In the genomic region with DNA sequence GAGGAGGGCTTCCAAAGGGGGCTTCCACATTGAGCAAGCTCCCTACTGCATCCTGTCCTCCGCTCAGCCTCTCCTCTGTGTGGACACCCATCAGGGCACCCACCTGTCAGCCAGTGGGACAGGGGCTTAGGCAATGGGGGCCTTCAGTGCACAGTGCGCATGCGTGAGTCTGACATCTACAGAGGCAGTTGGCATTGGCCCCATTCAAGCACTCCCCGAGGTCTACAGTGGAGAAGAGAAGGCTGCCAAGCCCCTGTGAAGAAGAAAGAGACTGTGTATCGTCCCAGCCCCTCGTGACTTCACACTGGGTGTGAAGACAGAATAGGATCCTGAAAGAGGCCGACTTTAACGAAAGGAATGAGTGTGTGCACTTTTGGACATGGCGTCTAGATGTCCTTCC, we compare ENCODE assay signal across 8 mouse cellular contexts. TPM values are rescaled to one million over a fixed set of nuclear protein-coding genes. Genes with fewer than 3 reads are reported as not detected.
DNase-seq lines count a peak whose midpoint lies in the region; ATAC-seq and TF ChIP-seq lines count a peak whose summit lies in the region.

No protein-coding gene starts in this region.

- peaks cover 2% of the 10 kb centered on the region; the same call in 1 of the 2 replicates for H3K4me1 ChIP-seq in hindbrain, postnatal 0 days (ENCODE audit: insufficient read depth, low read length)
- H3K4me1 ChIP-seq in hindbrain, embryonic 10.5 days (replicated peaks) = peaks cover 17% of the 10 kb centered on the region
- H3K4me1 ChIP-seq in neural tube, embryonic 15.5 days = peaks cover 10% of the 10 kb centered on the region; the same call in 1 of the 2 replicates
- no peaks in the 10 kb centered on the region for H3K4me1 ChIP-seq in thymus, adult 2 months (replicated peaks; ENCODE audit: control insufficient read depth, insufficient read depth, low read length)

- peak overlapping the region; percentile 39; the same call in 1 of the 2 replicates for H3K4me2 ChIP-seq in hindbrain, postnatal 0 days (ENCODE audit: low read depth, low read length)
- H3K4me2 ChIP-seq in neural tube, embryonic 15.5 days = no peak overlapping the region

- H3K36me3 ChIP-seq in hindbrain, postnatal 0 days (ENCODE audit: insufficient read depth, low read length) = no peaks in the 10 kb centered on the region
- no peaks in the 10 kb centered on the region for H3K36me3 ChIP-seq in hindbrain, embryonic 10.5 days
- H3K36me3 ChIP-seq in neural tube, embryonic 15.5 days = no peaks in the 10 kb centered on the region
- no peaks in the 10 kb centered on the region for H3K36me3 ChIP-seq in thymus, adult 2 months (ENCODE audit: control insufficient read depth, insufficient read depth, low read length)

- TF ChIP-seq CTCF in hindbrain, postnatal 0 days (IDR thresholded peaks at IDR 0.05; ENCODE audit: low read depth) = no peak
- no peak for TF ChIP-seq CTCF in thymus, adult 2 months (IDR thresholded peaks at IDR 0.05; ENCODE audit: borderline replicate concordance, control insufficient read depth, extremely low read depth, insufficient read depth, low read length, poor library complexity)

- H3K4me3 ChIP-seq in hindbrain, postnatal 0 days (ENCODE audit: low read length) = no peak overlapping the region
- H3K4me3 ChIP-seq in hindbrain, embryonic 10.5 days = no peak overlapping the region
- no peak overlapping the region for H3K4me3 ChIP-seq in neural tube, embryonic 15.5 days (replicated peaks)
- no peak overlapping the region for H3K4me3 ChIP-seq in thymus, adult 2 months (ENCODE audit: control insufficient read depth, insufficient read depth, low read length)

- ATAC-seq in cerebellum, adult (ENCODE audit: insufficient number of reproducible peaks, low FRiP score, low TSS enrichment) = peak; percentile 22; the same call in 1 of the 2 replicates
- ATAC-seq in hindbrain, postnatal 0 days = peak; percentile 83
- ATAC-seq in neural tube, embryonic 15.5 days (ENCODE audit: low FRiP score) = no peak

- no peak overlapping the region for H3K9ac ChIP-seq in hindbrain, postnatal 0 days (replicated peaks; ENCODE audit: low read length)
- no peak overlapping the region for H3K9ac ChIP-seq in neural tube, embryonic 15.5 days (replicated peaks)

- peak overlapping the region; percentile 78 for H3K27ac ChIP-seq in hindbrain, postnatal 0 days
- H3K27ac ChIP-seq in hindbrain, embryonic 10.5 days = no peak overlapping the region
- H3K27ac ChIP-seq in neural tube, embryonic 15.5 days (replicated peaks) = 0 out of 2 replicates have a peak overlapping the region, but pooled peaks have one; percentile 49
- no peak overlapping the region for H3K27ac ChIP-seq in thymus, adult 2 months (ENCODE audit: control insufficient read depth, insufficient read depth, low read length)

- H3K27me3 ChIP-seq in hindbrain, postnatal 0 days (ENCODE audit: insufficient read depth, low read length) = no peaks in the 10 kb centered on the region
- no peaks in the 10 kb centered on the region for H3K27me3 ChIP-seq in hindbrain, embryonic 10.5 days (ENCODE audit: insufficient read depth, poor library complexity, severe bottlenecking)
- no peaks in the 10 kb centered on the region for H3K27me3 ChIP-seq in neural tube, embryonic 15.5 days (replicated peaks)
- H3K27me3 ChIP-seq in thymus, adult 2 months (ENCODE audit: control insufficient read depth, insufficient read depth, low read length) = no peaks in the 10 kb centered on the region

- DNase-seq in cerebellum, adult 9-10 months = no peak
- peak; percentile 65 for DNase-seq in hindbrain, postnatal 0 days (ENCODE audit: low spot score)
- DNase-seq in hindbrain, embryonic 10.5 days (ENCODE audit: low spot score) = no peak
- DNase-seq in neural tube, embryonic 10.5 days (ENCODE audit: extremely low spot score, low spot score) = no peak
- peak; percentile 54 for DNase-seq in testis, postnatal 10 days (ENCODE audit: low spot score)
- DNase-seq in thymus, adult 2 months = no peak

- no peaks in the 10 kb centered on the region for H3K9me3 ChIP-seq in hindbrain, postnatal 0 days (ENCODE audit: low read length)
- no peaks in the 10 kb centered on the region for H3K9me3 ChIP-seq in hindbrain, embryonic 10.5 days
- no peaks in the 10 kb centered on the region for H3K9me3 ChIP-seq in neural tube, embryonic 15.5 days (replicated peaks)

- WGBS in hindbrain, postnatal 0 days = 61% methylated on average over 9 of the region's 9 CpGs
- 88% methylated on average over 9 of the region's 9 CpGs for WGBS in hindbrain, embryonic 10.5 days
- 87% methylated on average over 9 of the region's 9 CpGs for WGBS in neural tube, embryonic 15.5 days
- 94% methylated on average over 9 of the region's 9 CpGs for WGBS in thymus, adult 2 months

- no peak for TF ChIP-seq POLR2A in thymus, adult 2 months (IDR thresholded peaks at IDR 0.05; ENCODE audit: control insufficient read depth, extremely low read depth, insufficient read depth, low read length, poor library complexity)

RNA-seq across cellular contexts. Expression of gene Cyb5b, which starts 54.7 kb away (rescaled TPM):
- 89.5 and 95.2 TPM in 2 replicates for total RNA-seq in hindbrain, postnatal 0 days (2014; rRNA removed)
- polyA plus RNA-seq in hindbrain, postnatal 0 days (2015; fragmentation: Nextera tagmentation; extraction: Ambion mirVana) = 81.6 and 82.9 TPM in 2 replicates
- 138 and 157 TPM in 2 replicates for polyA plus RNA-seq in hindbrain, embryonic 10.5 days (2016; fragmentation: Nextera tagmentation; extraction: Ambion mirVana)
- polyA plus RNA-seq in neural tube, embryonic 15.5 days (2015; fragmentation: Nextera tagmentation; extraction: Ambion mirVana) = 91.6 and 95.0 TPM in 2 replicates
- polyA plus RNA-seq in thymus, adult 2 months (2012; rRNA removed) = 62.1 and 65.6 TPM in 2 replicates

Comparison
In these comparisons a context has a peak if more than half of its experiments do, and no peak if none do; other contexts are left out.
1. DNase-seq: peak in hindbrain, postnatal 0 days (single experiment) and testis, postnatal 10 days (single experiment); none in cerebellum, adult 9-10 months (single experiment), hindbrain, embryonic 10.5 days (single experiment), neural tube, embryonic 10.5 days (single experiment) and thymus, adult 2 months (single experiment).
2. H3K27ac ChIP-seq: peak in hindbrain, postnatal 0 days (single experiment) and neural tube, embryonic 15.5 days (single experiment); none in hindbrain, embryonic 10.5 days (single experiment) and thymus, adult 2 months (single experiment).